Mouse (Mus musculus) erythroblast, embryonic 14.5 days (primary cell): Measurements from ENCODE around the gene Vcl. TPM values are rescaled to one million over a fixed set of nuclear protein-coding genes. Genes with fewer than 3 reads are reported as not detected.

Experiments used
- H3K27me3 ChIP-seq: 2 replicates; pipeline ENCODE4 v1.6.1; 2012; ENCODE audit warnings: inconsistent platforms; ENCODE audit not compliant: control insufficient read depth
- H3K36me3 ChIP-seq: 2 replicates; pipeline ENCODE4 v1.6.1; 2012; ENCODE audit warnings: mild to moderate bottlenecking, inconsistent platforms; ENCODE audit not compliant: control insufficient read depth
- H3K4me1 ChIP-seq: 2 replicates; pipeline ENCODE4 v1.6.1; 2012; ENCODE audit warnings: inconsistent platforms; ENCODE audit not compliant: control insufficient read depth
- H3K4me3 ChIP-seq: replicated peaks from 2 replicates; pipeline ENCODE3; 2012; ENCODE audit warnings: moderate library complexity, mild to moderate bottlenecking, inconsistent platforms
- H3K9me3 ChIP-seq: 2 replicates; pipeline ENCODE4 v1.6.1; 2012; ENCODE audit warnings: low read length, inconsistent platforms, mixed read lengths; ENCODE audit not compliant: control insufficient read depth
- GATA1 ChIP-seq: IDR thresholded peaks from 2 replicates; pipeline ENCODE4 v1.6.1; 2012; ENCODE audit warnings: low read length, inconsistent platforms, mixed read lengths
- TAL1 ChIP-seq: IDR thresholded peaks from 3 replicates; pipeline ENCODE4 v1.6.1; 2012; ENCODE audit warnings: low read length, inconsistent platforms, mixed read lengths
- polyA plus RNA-seq: library from polyadenylated mRNA; stranded (reverse); fragments of >175 nt; gene quantifications from 2 replicates; pipeline ENCODE4 v1.2.3, GENCODE M21; 2012

Gene Vcl
- polyA plus RNA-seq, 1 experiment, result 0.43 TPM

GRCm38 (mm10) chr14:21062766-21063513 lies 133.7 kb downstream of the Vcl start:
- no peak overlapping the region for H3K4me3 ChIP-seq
- no peaks in the 10 kb centered on the region for H3K36me3 ChIP-seq
- peaks cover 30% of the 10 kb centered on the region for H3K4me1 ChIP-seq
- H3K27me3 ChIP-seq, result no peaks in the 10 kb centered on the region
- no peaks in the 10 kb centered on the region for H3K9me3 ChIP-seq
- no peak for TF ChIP-seq TAL1
- no peak for TF ChIP-seq GATA1

GRCm38 (mm10) chr14:21064321-21064720 lies 135.1 kb downstream of the Vcl start:
- TF ChIP-seq GATA1 (no peak), TAL1 (no peak)
- H3K9me3 ChIP-seq, result no peaks in the 10 kb centered on the region
- H3K4me3 ChIP-seq, result no peak overlapping the region
- peaks cover 27% of the 10 kb centered on the region for H3K4me1 ChIP-seq
- no peaks in the 10 kb centered on the region for H3K27me3 ChIP-seq
- no peaks in the 10 kb centered on the region for H3K36me3 ChIP-seq

DNA sequence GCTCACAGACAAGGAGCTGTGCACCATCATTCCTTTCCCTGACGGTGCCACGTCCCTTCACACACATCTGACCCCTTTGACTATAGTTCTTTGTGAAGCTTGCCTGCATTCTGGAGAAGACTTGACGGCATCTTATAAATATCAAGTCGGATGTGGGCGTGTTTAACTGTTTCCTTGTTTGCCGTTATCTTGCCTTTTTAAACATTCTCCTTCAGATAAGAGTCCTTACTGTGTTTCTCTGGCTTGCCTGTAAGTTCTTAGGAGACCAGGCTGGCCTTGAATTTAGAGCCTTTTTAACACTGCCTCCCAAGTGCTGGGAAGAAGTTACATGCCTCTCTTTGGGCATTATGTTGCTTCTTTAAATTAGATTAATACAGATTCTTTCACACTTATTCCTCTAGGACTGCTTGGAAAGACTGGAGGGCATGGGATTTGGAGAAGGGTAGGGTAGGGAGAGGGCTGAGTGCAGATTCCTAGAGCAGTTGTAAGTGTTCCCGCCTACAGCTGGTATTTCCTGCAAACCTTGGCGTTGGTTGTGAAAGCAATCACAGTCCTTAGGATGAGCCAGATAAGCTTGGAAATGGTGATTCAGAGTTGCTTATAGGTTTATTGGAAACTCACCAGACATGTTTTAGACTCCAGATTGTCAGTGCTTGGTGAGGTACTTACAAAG lies 136.4 kb downstream of the Vcl start:
- H3K27me3 ChIP-seq, result no peaks in the 10 kb centered on the region
- no peak overlapping the region for H3K4me3 ChIP-seq
- peaks cover 30% of the 10 kb centered on the region for H3K4me1 ChIP-seq
- TF ChIP-seq TAL1 (no peak), GATA1 (no peak)
- no peaks in the 10 kb centered on the region for H3K9me3 ChIP-seq
- H3K36me3 ChIP-seq, result no peaks in the 10 kb centered on the region

GRCm38 (mm10) chr14:21069594-21069993 lies 140.4 kb downstream of the Vcl start:
- Histone ChIP-seq H3K4me3 (no peak overlapping the region), H3K9me3 (no peaks in the 10 kb centered on the region), H3K27me3 (no peaks in the 10 kb centered on the region), H3K4me1 (peaks cover 46% of the 10 kb centered on the region), H3K36me3 (no peaks in the 10 kb centered on the region)
- TF ChIP-seq TAL1 (no peak), GATA1 (no peak)

DNA sequence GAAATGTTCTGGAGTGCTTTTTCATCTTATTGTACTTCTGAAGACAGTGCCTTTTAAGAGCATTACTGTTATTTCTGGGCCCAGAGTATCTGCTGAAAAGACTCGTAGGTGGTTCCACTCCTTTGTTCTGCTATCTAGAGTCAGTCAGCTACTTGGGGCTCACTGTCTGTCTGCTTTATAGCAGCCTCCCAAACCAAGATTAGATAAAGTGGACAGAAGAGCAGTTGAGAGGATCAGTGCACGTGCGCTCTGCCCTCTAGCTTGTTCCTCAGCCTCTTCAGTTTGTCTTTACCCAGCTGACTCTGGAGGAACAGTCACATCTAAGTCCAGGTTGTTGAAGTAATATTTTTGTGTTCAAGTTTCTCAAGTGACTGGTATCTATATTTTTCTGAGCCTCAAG lies 144.8 kb downstream of the Vcl start:
- H3K4me1 ChIP-seq, result peaks cover 74% of the 10 kb centered on the region
- peak overlapping the region; percentile 92 for H3K4me3 ChIP-seq
- H3K36me3 ChIP-seq, result no peaks in the 10 kb centered on the region
- no peaks in the 10 kb centered on the region for H3K9me3 ChIP-seq
- H3K27me3 ChIP-seq, result no peaks in the 10 kb centered on the region
- TF ChIP-seq GATA1 (no peak), TAL1 (0 out of 3 replicates have a peak, but pooled peaks have one; percentile 36)

- Histone ChIP-seq H3K9me3 (no peaks in the 10 kb centered on the region), H3K27me3 (no peaks in the 10 kb centered on the region), H3K36me3 (peaks cover 2% of the 10 kb centered on the region; the same call in 1 of the 2 replicates), H3K4me3 (peak overlapping the region; percentile 92), H3K4me1 (peaks cover 79% of the 10 kb centered on the region)
- TF ChIP-seq TAL1 (peak; percentile 64; the same call in 2 of the 3 replicates), GATA1 (peak; percentile 84)
These were observed 145.5 kb downstream of the Vcl start for GRCm38 (mm10) chr14:21074398-21075320.

GRCm38 (mm10) chr14:21075751-21076500 lies 146.7 kb downstream of the Vcl start:
- Histone ChIP-seq H3K36me3 (peaks cover 2% of the 10 kb centered on the region; the same call in 1 of the 2 replicates), H3K27me3 (no peaks in the 10 kb centered on the region), H3K9me3 (no peaks in the 10 kb centered on the region), H3K4me1 (peaks cover 74% of the 10 kb centered on the region), H3K4me3 (peak overlapping the region; percentile 92)
- TF ChIP-seq GATA1 (no peak), TAL1 (no peak)

- H3K27me3 ChIP-seq, result no peaks in the 10 kb centered on the region
- peak overlapping the region; percentile 92 for H3K4me3 ChIP-seq
- TF ChIP-seq GATA1, result no peak
- TF ChIP-seq TAL1, result no peak
- H3K9me3 ChIP-seq, result no peaks in the 10 kb centered on the region
- H3K4me1 ChIP-seq, result peaks cover 79% of the 10 kb centered on the region
- H3K36me3 ChIP-seq, result peaks cover 2% of the 10 kb centered on the region; the same call in 1 of the 2 replicates
These were observed 147.4 kb downstream of the Vcl start for GRCm38 (mm10) chr14:21076501-21077194.
